In genomic region chr17:31450206-31450605, GRCm38 (mm10) we compare ENCODE assay signal across 14 mouse cellular contexts.
A peak's percentile ranks its signal among the peaks of the same experiment; 100 is the strongest.
DNase-seq lines count a peak whose midpoint lies in the region; ATAC-seq and TF ChIP-seq lines count a peak whose summit lies in the region.
"Had no signal": no experiment of that assay in that cellular context is flagged by ENCODE, and none has a peak within 500 bp of the region (broad histone marks: within the 10 kb centered on the region; RNA-seq: fewer than 3 reads in every experiment).

No protein-coding gene starts in this region.

- H3K36me3 ChIP-seq in heart, embryonic 10.5 days: peaks cover 5% of the 10 kb centered on the region; the same call in 1 of the 2 replicates
- H3K36me3 ChIP-seq in heart, embryonic 11.5 days (ENCODE audit: control insufficient read depth, insufficient read depth, low read length): no peaks in the 10 kb centered on the region; the same call in 1 of the 2 replicates
- no peaks in the 10 kb centered on the region for H3K36me3 ChIP-seq in stomach, postnatal 0 days (ENCODE audit: control insufficient read depth, insufficient read depth, low read length)
- H3K36me3 ChIP-seq: heart, embryonic 13.5 days had no signal

- H3K4me1 ChIP-seq in heart, embryonic 10.5 days: peaks cover 26% of the 10 kb centered on the region
- peaks cover 4% of the 10 kb centered on the region; the same call in 1 of the 2 replicates for H3K4me1 ChIP-seq in heart, embryonic 11.5 days (ENCODE audit: control insufficient read depth, insufficient read depth, low read length)
- H3K4me1 ChIP-seq in stomach, postnatal 0 days (replicated peaks; ENCODE audit: control insufficient read depth, insufficient read depth): no peaks in the 10 kb centered on the region

- H3K4me3 ChIP-seq in heart, embryonic 10.5 days: no peak overlapping the region
- H3K4me3 ChIP-seq in heart, embryonic 11.5 days (ENCODE audit: low read depth, low read length): no peak overlapping the region
- H3K4me3 ChIP-seq in stomach, postnatal 0 days (ENCODE audit: low read depth, low read length): no peak overlapping the region
- H3K4me3 ChIP-seq: heart, embryonic 13.5 days had no signal

- DNase-seq in heart, embryonic 10.5 days (ENCODE audit: low spot score): no peak
- DNase-seq in right cerebral cortex, postnatal 10 days (ENCODE audit: low spot score in 2 of 2): peak; percentile 69 to 75
- no peak for DNase-seq in right cerebral cortex, adult 2 months (ENCODE audit: low spot score in 2 of 2)
- DNase-seq in layer of hippocampus, postnatal 10 days (ENCODE audit: low spot score in 2 of 2): peak; percentile 69 to 70
- DNase-seq in stomach, postnatal 0 days (ENCODE audit: low spot score): no peak
- no peak for DNase-seq in adrenal gland, postnatal 14 days
- DNase-seq: adrenal gland, postnatal 10 days; kidney, adult 11 months; lung, postnatal 10 days; retina, postnatal 1 day had no signal

- no peak for TF ChIP-seq EP300 in stomach, postnatal 0 days (optimal IDR thresholded peaks at IDR 0.05)

- H3K4me2 ChIP-seq in heart, embryonic 11.5 days: no peak overlapping the region
- H3K4me2 ChIP-seq in stomach, postnatal 0 days (replicated peaks; ENCODE audit: low read depth): no peak overlapping the region
- H3K4me2 ChIP-seq: heart, embryonic 13.5 days had no signal

- no peak for TF ChIP-seq CTCF in stomach, postnatal 0 days (IDR thresholded peaks at IDR 0.05; ENCODE audit: low read depth)

- no peaks in the 10 kb centered on the region for H3K27me3 ChIP-seq in heart, embryonic 10.5 days (ENCODE audit: insufficient read depth, poor library complexity, severe bottlenecking)
- no peaks in the 10 kb centered on the region for H3K27me3 ChIP-seq in heart, embryonic 11.5 days (ENCODE audit: control insufficient read depth, insufficient read depth, low read length)
- H3K27me3 ChIP-seq in stomach, postnatal 0 days (ENCODE audit: control insufficient read depth, insufficient read depth, low read length): no peaks in the 10 kb centered on the region
- H3K27me3 ChIP-seq: heart, embryonic 13.5 days; Patski had no signal

- 70% methylated on average over 3 of the region's 3 CpGs for WGBS in heart, embryonic 10.5 days
- WGBS in heart, embryonic 11.5 days (ENCODE audit: insufficient replicate concordance): 69% methylated on average over 3 of the region's 3 CpGs
- WGBS in stomach, postnatal 0 days: 61% methylated on average over 3 of the region's 3 CpGs

- H3K9ac ChIP-seq in heart, embryonic 11.5 days (ENCODE audit: low read depth, low read length): no peak overlapping the region
- no peak overlapping the region for H3K9ac ChIP-seq in stomach, postnatal 0 days (ENCODE audit: low read length)
- H3K9ac ChIP-seq: heart, embryonic 13.5 days had no signal

- H3K9me3 ChIP-seq in heart, embryonic 10.5 days: no peaks in the 10 kb centered on the region
- H3K9me3 ChIP-seq in heart, embryonic 11.5 days (replicated peaks; ENCODE audit: control insufficient read depth, low read length): no peaks in the 10 kb centered on the region
- H3K9me3 ChIP-seq in stomach, postnatal 0 days (ENCODE audit: control insufficient read depth, low read length): no peaks in the 10 kb centered on the region
- H3K9me3 ChIP-seq: heart, embryonic 13.5 days had no signal

- ATAC-seq in heart, embryonic 11.5 days (replicated peaks; ENCODE audit: insufficient number of reproducible peaks, low FRiP score, low TSS enrichment): no peak
- ATAC-seq in stomach, postnatal 0 days (ENCODE audit: low FRiP score, low TSS enrichment): no peak
- ATAC-seq: CD4-positive, CD25-positive, alpha-beta regulatory T cell, adult 4 months; Patski had no signal

- H3K27ac ChIP-seq in heart, embryonic 10.5 days: peak overlapping the region; percentile 52; the same call in 1 of the 2 replicates
- no peak overlapping the region for H3K27ac ChIP-seq in heart, embryonic 11.5 days (ENCODE audit: low read depth, low read length)
- H3K27ac ChIP-seq in stomach, postnatal 0 days (replicated peaks): peak overlapping the region; percentile 5; the same call in 1 of the 2 replicates
- H3K27ac ChIP-seq: heart, embryonic 13.5 days had no signal

Comparison
In these comparisons a context has a peak if more than half of its experiments do, and no peak if none do; other contexts are left out.
1. DNase-seq: peak in right cerebral cortex, postnatal 10 days (2 of 2) and layer of hippocampus, postnatal 10 days (2 of 2); none in heart, embryonic 10.5 days (single experiment), right cerebral cortex, adult 2 months (0 of 2), stomach, postnatal 0 days (single experiment) and adrenal gland, postnatal 14 days (single experiment).